Mouse (Mus musculus): Measurements from ENCODE around the gene 1810013L24Rik. TPM values are rescaled to one million over a fixed set of nuclear protein-coding genes. Genes with fewer than 3 reads are reported as not detected.

Gene 1810013L24Rik
- polyA plus RNA-seq, 1 experiment, result 20.1 TPM

DNA sequence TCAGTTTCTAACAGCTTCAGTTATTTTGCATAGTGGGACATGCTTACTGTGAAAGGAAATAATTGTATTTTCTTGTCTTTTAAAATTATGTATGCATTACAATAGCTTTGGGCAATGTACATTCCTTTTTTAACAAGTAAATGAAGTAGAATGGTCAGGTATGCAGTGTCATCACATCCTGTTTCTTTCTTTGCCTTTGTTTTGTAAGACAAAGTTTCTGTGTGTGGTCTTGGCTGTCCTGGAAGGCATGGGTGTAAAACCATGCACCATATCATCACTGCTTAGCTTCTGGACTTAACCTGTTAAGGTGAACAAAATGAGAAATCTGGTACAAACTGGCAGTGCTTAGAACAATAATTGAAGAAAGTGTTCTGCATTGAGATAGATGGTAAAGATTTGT lies 9.0 kb downstream of the 1810013L24Rik start:
- TF ChIP-seq MYOD1 (IDR thresholded peaks at IDR 0.05; ENCODE audit: control insufficient read depth, insufficient read length, low read depth) (no peak), CEBPB (IDR thresholded peaks at IDR 0.05; ENCODE audit: low read depth) (no peak), MAX (IDR thresholded peaks at IDR 0.05) (no peak), CTCF (IDR thresholded peaks at IDR 0.05; ENCODE audit: control insufficient read depth, insufficient read depth, insufficient read length) (no peak), USF1 (IDR thresholded peaks at IDR 0.05; ENCODE audit: low read depth) (no peak), MYOG (IDR thresholded peaks at IDR 0.05; ENCODE audit: control insufficient read depth, extremely low read depth, insufficient read length) (no peak), FOSL1 (IDR thresholded peaks at IDR 0.05; ENCODE audit: insufficient read depth, low read length, poor library complexity, severe bottlenecking) (no peak)
- Histone ChIP-seq H3K36me3 (ENCODE audit: control insufficient read depth, insufficient read depth) (peaks cover 96% of the 10 kb centered on the region), H3K27me3 (ENCODE audit: control insufficient read depth, insufficient read depth, insufficient read length) (no peaks in the 10 kb centered on the region), H3K79me3 (ENCODE audit: low read depth) (peaks cover 99% of the 10 kb centered on the region), H3ac (ENCODE audit: control insufficient read depth, insufficient read length, low read depth) (no peak overlapping the region), H3K79me2 (ENCODE audit: control insufficient read depth, insufficient read depth) (peaks cover 100% of the 10 kb centered on the region), H3K4me3 (ENCODE audit: insufficient read depth, poor library complexity, severe bottlenecking) (no peak overlapping the region)

DNA sequence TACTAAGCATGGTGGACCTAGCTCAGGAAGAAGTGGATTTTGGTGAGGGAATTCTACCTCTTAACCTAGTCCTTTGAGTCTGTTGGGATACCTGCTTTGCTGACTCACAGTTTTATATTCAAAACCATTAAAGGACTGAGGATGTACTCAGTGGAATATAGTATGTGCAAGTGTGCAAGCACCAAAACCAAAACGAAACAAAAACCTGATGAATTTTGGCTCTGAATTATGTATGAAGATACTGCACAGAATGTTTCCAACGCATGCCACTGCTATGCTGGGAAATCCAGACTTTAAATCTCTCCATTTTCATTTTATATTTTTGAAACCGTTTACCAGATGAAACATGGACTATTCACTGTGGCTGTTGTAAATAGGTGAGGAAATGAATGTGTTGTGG lies 10.7 kb downstream of the 1810013L24Rik start:
- no peak for TF ChIP-seq MYOG (IDR thresholded peaks at IDR 0.05; ENCODE audit: control insufficient read depth, extremely low read depth, insufficient read length)
- TF ChIP-seq MYOD1 (IDR thresholded peaks at IDR 0.05; ENCODE audit: control insufficient read depth, insufficient read length, low read depth), result no peak
- TF ChIP-seq FOSL1 (IDR thresholded peaks at IDR 0.05; ENCODE audit: insufficient read depth, low read length, poor library complexity, severe bottlenecking), result no peak
- TF ChIP-seq CEBPB (IDR thresholded peaks at IDR 0.05; ENCODE audit: low read depth), result no peak
- TF ChIP-seq CTCF (IDR thresholded peaks at IDR 0.05; ENCODE audit: control insufficient read depth, insufficient read depth, insufficient read length), result no peak
- no peak for TF ChIP-seq USF1 (IDR thresholded peaks at IDR 0.05; ENCODE audit: low read depth)
- no peak for TF ChIP-seq MAX (IDR thresholded peaks at IDR 0.05)
- Histone ChIP-seq H3K79me2 (ENCODE audit: control insufficient read depth, insufficient read depth) (peaks cover 100% of the 10 kb centered on the region), H3K36me3 (ENCODE audit: control insufficient read depth, insufficient read depth) (peaks cover 96% of the 10 kb centered on the region), H3K27me3 (ENCODE audit: control insufficient read depth, insufficient read depth, insufficient read length) (no peaks in the 10 kb centered on the region), H3K4me3 (ENCODE audit: insufficient read depth, poor library complexity, severe bottlenecking) (no peak overlapping the region), H3ac (ENCODE audit: control insufficient read depth, insufficient read length, low read depth) (no peak overlapping the region), H3K79me3 (ENCODE audit: low read depth) (peaks cover 97% of the 10 kb centered on the region)

DNA sequence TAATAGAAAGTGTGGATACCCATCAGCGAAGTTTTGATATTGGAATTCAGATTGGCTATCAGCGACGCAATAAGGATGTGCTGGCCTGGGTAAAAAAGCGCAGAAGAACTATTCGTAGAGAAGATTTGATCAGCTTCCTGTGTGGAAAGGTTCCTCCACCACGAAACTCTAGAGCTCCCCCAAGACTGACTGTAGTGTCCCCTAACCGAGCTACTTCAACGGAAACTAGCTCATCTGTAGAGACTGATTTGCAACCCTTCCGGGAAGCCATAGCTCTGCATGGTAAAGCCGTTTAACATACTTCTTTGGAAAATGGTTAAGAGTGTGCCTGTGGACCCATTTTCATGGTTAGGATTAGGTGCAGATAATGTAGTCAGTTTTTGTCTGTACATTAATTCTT lies 13.1 kb downstream of the 1810013L24Rik start:
- H3K27me3 ChIP-seq (ENCODE audit: control insufficient read depth, insufficient read depth, insufficient read length), result no peaks in the 10 kb centered on the region
- H3K79me3 ChIP-seq (ENCODE audit: low read depth), result peaks cover 96% of the 10 kb centered on the region
- no peak for TF ChIP-seq USF1 (IDR thresholded peaks at IDR 0.05; ENCODE audit: low read depth)
- no peak for TF ChIP-seq FOSL1 (IDR thresholded peaks at IDR 0.05; ENCODE audit: insufficient read depth, low read length, poor library complexity, severe bottlenecking)
- TF ChIP-seq CEBPB (IDR thresholded peaks at IDR 0.05; ENCODE audit: low read depth), result no peak
- no peak for TF ChIP-seq MYOD1 (IDR thresholded peaks at IDR 0.05; ENCODE audit: control insufficient read depth, insufficient read length, low read depth)
- TF ChIP-seq MAX (IDR thresholded peaks at IDR 0.05), result no peak
- TF ChIP-seq CTCF (IDR thresholded peaks at IDR 0.05; ENCODE audit: control insufficient read depth, insufficient read depth, insufficient read length), result no peak
- no peak for TF ChIP-seq MYOG (IDR thresholded peaks at IDR 0.05; ENCODE audit: control insufficient read depth, extremely low read depth, insufficient read length)
- no peak overlapping the region for H3K4me3 ChIP-seq (ENCODE audit: insufficient read depth, poor library complexity, severe bottlenecking)
- H3K79me2 ChIP-seq (ENCODE audit: control insufficient read depth, insufficient read depth), result peaks cover 100% of the 10 kb centered on the region
- H3ac ChIP-seq (ENCODE audit: control insufficient read depth, insufficient read length, low read depth), result no peak overlapping the region
- H3K36me3 ChIP-seq (ENCODE audit: control insufficient read depth, insufficient read depth), result peaks cover 90% of the 10 kb centered on the region

DNA sequence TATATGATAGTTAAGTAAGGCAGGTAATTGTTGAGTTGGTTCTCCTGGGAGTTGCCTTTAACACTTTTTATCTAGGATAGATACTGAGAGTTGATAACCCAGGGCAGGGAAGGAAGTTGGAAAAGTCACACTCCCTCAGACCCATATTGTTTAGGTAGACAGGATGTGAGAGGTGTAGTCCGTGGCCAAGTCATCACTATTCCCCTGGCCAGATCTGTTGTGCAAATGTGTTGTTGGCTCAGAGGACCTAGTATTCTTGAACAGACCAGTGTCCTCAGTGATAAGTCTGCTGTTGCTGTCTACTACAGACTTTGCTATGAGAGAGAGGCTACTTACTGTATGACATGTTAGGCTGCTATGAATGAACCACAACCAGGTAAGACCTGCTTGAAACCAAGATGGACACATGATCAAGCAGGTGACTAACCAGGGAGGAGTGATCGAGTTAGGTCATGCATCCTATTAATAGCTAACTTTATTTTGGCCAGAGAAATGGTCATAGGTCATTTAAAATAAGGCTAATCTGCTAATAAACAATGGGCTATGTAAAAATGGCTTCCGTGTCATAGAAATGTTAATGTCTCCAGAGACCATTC lies 13.8 kb downstream of the 1810013L24Rik start:
- peaks cover 91% of the 10 kb centered on the region for H3K36me3 ChIP-seq (ENCODE audit: control insufficient read depth, insufficient read depth)
- H3K79me3 ChIP-seq (ENCODE audit: low read depth), result peaks cover 96% of the 10 kb centered on the region
- peaks cover 100% of the 10 kb centered on the region for H3K79me2 ChIP-seq (ENCODE audit: control insufficient read depth, insufficient read depth)
- no peaks in the 10 kb centered on the region for H3K27me3 ChIP-seq (ENCODE audit: control insufficient read depth, insufficient read depth, insufficient read length)
- H3ac ChIP-seq (ENCODE audit: control insufficient read depth, insufficient read length, low read depth), result no peak overlapping the region
- no peak overlapping the region for H3K4me3 ChIP-seq (ENCODE audit: insufficient read depth, poor library complexity, severe bottlenecking)
- TF ChIP-seq CTCF (IDR thresholded peaks at IDR 0.05; ENCODE audit: control insufficient read depth, insufficient read depth, insufficient read length), result no peak
- no peak for TF ChIP-seq MYOG (IDR thresholded peaks at IDR 0.05; ENCODE audit: control insufficient read depth, extremely low read depth, insufficient read length)
- TF ChIP-seq MYOD1 (IDR thresholded peaks at IDR 0.05; ENCODE audit: control insufficient read depth, insufficient read length, low read depth), result no peak

DNA sequence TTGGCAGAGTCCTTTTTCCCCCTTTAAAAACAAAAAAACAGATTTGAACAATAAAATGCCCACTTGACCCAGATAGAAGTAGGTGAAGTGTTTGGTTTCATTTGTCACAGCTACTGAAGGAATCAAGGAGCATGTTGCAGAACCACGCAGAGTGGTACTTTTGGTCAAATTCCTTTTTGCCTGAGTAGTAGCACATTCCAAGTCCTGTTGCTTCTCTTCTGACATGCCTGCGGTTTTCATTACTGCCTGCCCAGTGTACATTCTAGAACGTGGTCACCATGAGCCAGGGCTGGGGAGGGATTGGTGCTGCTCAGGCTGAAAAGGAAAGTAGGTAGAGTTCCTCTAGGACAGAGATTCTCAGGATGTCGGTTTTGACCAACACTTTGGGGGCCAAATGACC lies 16.1 kb downstream of the 1810013L24Rik start:
- Histone ChIP-seq H3K4me3 (ENCODE audit: insufficient read depth, poor library complexity, severe bottlenecking) (no peak overlapping the region), H3K79me2 (ENCODE audit: control insufficient read depth, insufficient read depth) (peaks cover 96% of the 10 kb centered on the region), H3K79me3 (ENCODE audit: low read depth) (peaks cover 88% of the 10 kb centered on the region), H3K36me3 (ENCODE audit: control insufficient read depth, insufficient read depth) (peaks cover 77% of the 10 kb centered on the region), H3ac (ENCODE audit: control insufficient read depth, insufficient read length, low read depth) (no peak overlapping the region), H3K27me3 (ENCODE audit: control insufficient read depth, insufficient read depth, insufficient read length) (no peaks in the 10 kb centered on the region)
- TF ChIP-seq CEBPB (IDR thresholded peaks at IDR 0.05; ENCODE audit: low read depth) (peak; percentile 11), MAX (IDR thresholded peaks at IDR 0.05) (peak; percentile 78), FOSL1 (IDR thresholded peaks at IDR 0.05; ENCODE audit: insufficient read depth, low read length, poor library complexity, severe bottlenecking) (no peak)
